Mouse (Mus musculus) cerebellum, postnatal 36 days (tissue): ENCODE data around the gene Gnl1.
"Not testable (repeated sequence)": the region's sequence is repeated elsewhere in the genome, so short reads cannot be mapped to it uniquely, and the experiment has no call there.

Experiments
- DNase-seq, 2 experiments: peaks; one replicate each; pipeline ENCODE4 v3.0.0; 2021 to 2022; ENCODE audit warnings: mixed read lengths in 2 of 2

Gnl1 gene

GRCm38 (mm10) chr17:35994879-35995240, 15.2 kb downstream of the Gnl1 start:
- DNase-seq = no peak

- DNase-seq = peak; percentile 93 to 99
Observed at GRCm38 (mm10) chr17:35996949-35997348, 17.3 kb downstream of the Gnl1 start.

- DNase-seq = no peak
Observed at GRCm38 (mm10) chr17:35997713-35998510, 18.3 kb downstream of the Gnl1 start.

- no peak for DNase-seq
Observed at GRCm38 (mm10) chr17:35998545-35999305, 19.1 kb downstream of the Gnl1 start.

GRCm38 (mm10) chr17:35999356-35999755, 19.7 kb downstream of the Gnl1 start:
- no peak for DNase-seq

GRCm38 (mm10) chr17:36000349-36000748, 20.7 kb downstream of the Gnl1 start:
- no peak for DNase-seq

- DNase-seq = no peak
Observed at GRCm38 (mm10) chr17:36001121-36001897, 21.7 kb downstream of the Gnl1 start.

- DNase-seq = no peak
Observed at GRCm38 (mm10) chr17:36001966-36002365, 22.3 kb downstream of the Gnl1 start.

GRCm38 (mm10) chr17:36003331-36003730, 23.7 kb downstream of the Gnl1 start:
- no peak for DNase-seq

- not testable (repeated sequence) for DNase-seq
Observed at GRCm38 (mm10) chr17:36004409-36004808, 24.8 kb downstream of the Gnl1 start.

- DNase-seq = no peak
Observed at GRCm38 (mm10) chr17:36014977-36015376, 35.3 kb downstream of the Gnl1 start.

GRCm38 (mm10) chr17:36017046-36017445, 37.4 kb downstream of the Gnl1 start:
- DNase-seq = peak in 1 of 2 experiments; percentile 29

GRCm38 (mm10) chr17:36018979-36019378, 39.3 kb downstream of the Gnl1 start:
- no peak for DNase-seq

- DNase-seq = no peak
Observed at GRCm38 (mm10) chr17:36019519-36019918, 39.9 kb downstream of the Gnl1 start.

- DNase-seq = no peak
Observed at GRCm38 (mm10) chr17:36020191-36021073, 40.8 kb downstream of the Gnl1 start, which contains the start of gene H2-T24. TSS of gene H2-T24 (minus strand) at chr17:36020560.

GRCm38 (mm10) chr17:36021309-36021708, 41.7 kb downstream of the Gnl1 start:
- no peak for DNase-seq

- DNase-seq = no peak
Observed at GRCm38 (mm10) chr17:36022098-36022497, 42.4 kb downstream of the Gnl1 start.

- DNase-seq = no peak
Observed at GRCm38 (mm10) chr17:36022922-36023321, 43.3 kb downstream of the Gnl1 start.

GRCm38 (mm10) chr17:36023710-36024654, 44.3 kb downstream of the Gnl1 start:
- no peak for DNase-seq

- no peak for DNase-seq
Observed at GRCm38 (mm10) chr17:36025197-36025596, 45.5 kb downstream of the Gnl1 start.

GRCm38 (mm10) chr17:36025901-36026300, 46.2 kb downstream of the Gnl1 start:
- no peak for DNase-seq
